Mouse (Mus musculus): ENCODE data around the gene Stum.

DNA sequence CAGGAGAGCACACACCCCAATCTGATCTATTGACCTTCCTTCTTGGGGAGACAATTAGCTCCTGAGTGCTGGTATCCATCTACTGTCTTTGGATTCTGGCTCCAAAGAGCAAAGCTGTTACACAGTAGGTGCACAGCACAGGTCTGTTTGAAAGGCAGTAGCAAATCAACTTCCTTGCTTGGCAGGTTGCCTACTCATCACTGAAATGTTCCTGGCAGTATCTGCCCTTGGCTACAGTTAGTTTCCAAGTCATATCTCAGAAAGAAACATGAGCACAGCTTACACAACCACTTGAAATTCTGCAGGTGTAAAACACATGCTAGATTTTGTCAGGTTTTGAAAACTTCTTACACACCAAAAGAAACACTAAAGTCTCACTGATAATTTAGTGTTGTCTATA, 9.7 kb downstream of the Stum start:
- TF ChIP-seq GATA1 (IDR thresholded peaks at IDR 0.05; ENCODE audit: borderline replicate concordance, low read length) (no peak), FLI1 (IDR thresholded peaks at IDR 0.05; ENCODE audit: low read length) (no peak)
